Comparison of ENCODE assay signal across 11 mouse cellular contexts in genomic region chr19:42638604-42639481, GRCm38 (mm10). TPM values are rescaled to one million over a fixed set of nuclear protein-coding genes. Genes with fewer than 3 reads are reported as not detected.
DNase-seq lines count a peak whose midpoint lies in the region; ATAC-seq lines count a peak whose summit lies in the region.
"Had no signal": no experiment of that assay in that cellular context is flagged by ENCODE, and none has a peak within 500 bp of the region (broad histone marks: within the 10 kb centered on the region; RNA-seq: fewer than 3 reads in every experiment).

No protein-coding gene starts in this region.

- H3K9me3 ChIP-seq in neural tube, embryonic 15.5 days (replicated peaks): no peaks in the 10 kb centered on the region
- no peaks in the 10 kb centered on the region for H3K9me3 ChIP-seq in stomach, embryonic 16.5 days (replicated peaks; ENCODE audit: control insufficient read depth, low read length)
- H3K9me3 ChIP-seq: hindbrain, embryonic 12.5 days had no signal

- ATAC-seq in neural tube, embryonic 15.5 days (ENCODE audit: low FRiP score): no peak
- ATAC-seq in stomach, embryonic 16.5 days (ENCODE audit: insufficient read depth, low FRiP score): peak; percentile 80

- H3K4me1 ChIP-seq in neural tube, embryonic 15.5 days: peaks cover 11% of the 10 kb centered on the region
- peaks cover 22% of the 10 kb centered on the region for H3K4me1 ChIP-seq in stomach, embryonic 16.5 days (ENCODE audit: control insufficient read depth, insufficient read depth, low read length)

- H3K27me3 ChIP-seq in neural tube, embryonic 15.5 days (replicated peaks): no peaks in the 10 kb centered on the region
- H3K27me3 ChIP-seq in stomach, embryonic 16.5 days (ENCODE audit: control insufficient read depth, insufficient read depth, low read length): no peaks in the 10 kb centered on the region
- H3K27me3 ChIP-seq: hindbrain, embryonic 12.5 days had no signal

- no peak overlapping the region for H3K9ac ChIP-seq in neural tube, embryonic 15.5 days (replicated peaks)
- no peak overlapping the region for H3K9ac ChIP-seq in stomach, embryonic 16.5 days (ENCODE audit: low read length)
- H3K9ac ChIP-seq: hindbrain, embryonic 12.5 days had no signal

- no peak overlapping the region for H3K4me3 ChIP-seq in neural tube, embryonic 15.5 days (replicated peaks)
- H3K4me3 ChIP-seq in stomach, embryonic 16.5 days (replicated peaks; ENCODE audit: low read length): no peak overlapping the region
- H3K4me3 ChIP-seq: hindbrain, embryonic 12.5 days; megakaryocyte, embryonic 14.5 days had no signal

- no peaks in the 10 kb centered on the region for H3K36me3 ChIP-seq in neural tube, embryonic 15.5 days
- H3K36me3 ChIP-seq in stomach, embryonic 16.5 days (ENCODE audit: control insufficient read depth, insufficient read depth, low read length): no peaks in the 10 kb centered on the region
- H3K36me3 ChIP-seq: hindbrain, embryonic 12.5 days had no signal

- 40% methylated on average over 8 of the region's 8 CpGs for WGBS in neural tube, embryonic 15.5 days
- 32% methylated on average over 8 of the region's 8 CpGs for WGBS in stomach, embryonic 16.5 days

- H3K27ac ChIP-seq in neural tube, embryonic 15.5 days (replicated peaks): no peak overlapping the region
- H3K27ac ChIP-seq in stomach, embryonic 16.5 days (ENCODE audit: low read length): peak overlapping the region; percentile 91
- H3K27ac ChIP-seq: hindbrain, embryonic 12.5 days had no signal

- H3K4me2 ChIP-seq in neural tube, embryonic 15.5 days: no peak overlapping the region
- peak overlapping the region; percentile 37 for H3K4me2 ChIP-seq in stomach, embryonic 16.5 days (ENCODE audit: low read depth, low read length)
- H3K4me2 ChIP-seq: hindbrain, embryonic 12.5 days had no signal

- DNase-seq in cerebellum, postnatal 10 days: peak; percentile 60 to 66
- no peak for DNase-seq in cerebellum, adult 9-10 months
- DNase-seq in neural tube, embryonic 10.5 days (ENCODE audit: extremely low spot score, low spot score): peak; percentile 48
- DNase-seq in heart, postnatal 4 days: peak; percentile 66
- no peak for DNase-seq in c-Kit-positive CD71-positive TER-119-positive erythroid progenitor cells, embryonic 14.5 days (ENCODE audit: low spot score)
- no peak for DNase-seq in frontal cortex, postnatal 36 days (ENCODE audit: low spot score in 2 of 2)
- DNase-seq: B cell, adult 2 months had no signal

RNA-seq across cellular contexts. Expression of gene Loxl4, which starts 26.2 kb away (rescaled TPM):
- 0.41 and 0.59 TPM in 2 replicates for polyA plus RNA-seq in neural tube, embryonic 15.5 days (2015; fragmentation: Nextera tagmentation; extraction: Ambion mirVana)
- 1 to 10 TPM; 1.9 TPM for total RNA-seq in heart, postnatal 4 days (2021)
- 5.0 and 5.1 TPM in 2 replicates for polyA plus RNA-seq in stomach, embryonic 16.5 days (2015; fragmentation: Nextera tagmentation; extraction: Ambion mirVana)

Comparison
In these comparisons a context has a peak if more than half of its experiments do, and no peak if none do; other contexts are left out.
1. DNase-seq: peak in cerebellum, postnatal 10 days (2 of 2), neural tube, embryonic 10.5 days (single experiment) and heart, postnatal 4 days (single experiment); none in cerebellum, adult 9-10 months (single experiment), c-Kit-positive CD71-positive TER-119-positive erythroid progenitor cells, embryonic 14.5 days (single experiment) and frontal cortex, postnatal 36 days (0 of 2).